Mouse (Mus musculus): ENCODE results near the gene Iyd. TPM values are rescaled to one million over a fixed set of nuclear protein-coding genes. Genes with fewer than 3 reads are reported as not detected.
"Not testable (repeated sequence)": the region's sequence is repeated elsewhere in the genome, so short reads cannot be mapped to it uniquely, and the experiment has no call there.

The Iyd gene
- 1 to 10 TPM; 8.2 to 9.9 TPM for total RNA-seq (2021)
- long read RNA-seq, experiment 1, partial matches to known transcripts = 1 of 6 reads
- long read RNA-seq, experiment 1, other reads (novel, unspliced or antisense) = 3 of 6 reads
- long read RNA-seq, experiment 2, partial matches to known transcripts = 0 of 3 reads
- long read RNA-seq, experiment 2, other reads (novel, unspliced or antisense) = 0 of 3 reads

DNA sequence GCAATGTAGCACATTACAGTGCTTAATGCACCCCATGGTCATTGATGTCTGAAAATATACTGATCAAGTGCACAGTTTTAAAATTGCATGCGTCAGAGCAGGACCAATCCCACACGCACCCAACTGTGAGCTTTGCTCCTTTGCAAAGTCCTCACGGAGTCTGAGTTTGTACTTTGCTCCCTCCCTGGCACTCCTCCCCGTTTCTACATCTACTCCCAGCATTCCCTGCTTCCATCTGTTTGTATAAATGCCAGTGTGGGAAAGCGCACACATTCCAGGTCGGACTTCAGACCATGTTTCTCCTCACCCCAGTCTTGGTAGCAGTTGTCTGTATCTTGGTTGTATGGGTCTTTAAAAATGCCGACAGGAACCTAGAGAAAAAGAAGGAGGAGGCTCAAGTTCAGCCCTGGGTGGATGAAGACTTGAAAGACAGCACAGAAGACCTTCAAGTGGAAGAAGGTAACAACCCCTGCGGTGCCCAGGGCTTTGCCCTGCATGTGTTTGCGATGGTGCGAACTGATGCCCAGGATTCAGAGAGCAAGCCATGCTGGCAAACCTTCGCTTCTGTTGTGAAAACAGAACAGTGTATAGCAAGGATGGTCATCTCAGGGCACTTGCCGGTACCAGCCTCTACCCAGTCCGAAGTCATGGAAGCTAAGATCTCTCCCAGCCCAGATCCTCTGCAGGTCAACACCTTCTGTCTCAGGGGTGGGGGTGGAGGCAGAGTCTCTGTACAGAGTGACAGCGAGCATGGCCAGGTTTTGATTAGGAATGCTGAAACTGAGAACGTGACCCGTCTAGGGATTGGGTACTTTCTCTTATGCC is at the start of gene Iyd:
TSS of gene Iyd (plus strand) at position 238 of the 825 bp plus-strand sequence.
- no peak within 1 kb of the TSS for H3K4me3 ChIP-seq
- TF ChIP-seq CTCF (conservative IDR thresholded peaks at IDR 0.05) = no peak
- DNase-seq (ENCODE audit: low spot score in 2 of 2) = no peak
- H3K27ac ChIP-seq = no peak within 1 kb of the TSS

DNA sequence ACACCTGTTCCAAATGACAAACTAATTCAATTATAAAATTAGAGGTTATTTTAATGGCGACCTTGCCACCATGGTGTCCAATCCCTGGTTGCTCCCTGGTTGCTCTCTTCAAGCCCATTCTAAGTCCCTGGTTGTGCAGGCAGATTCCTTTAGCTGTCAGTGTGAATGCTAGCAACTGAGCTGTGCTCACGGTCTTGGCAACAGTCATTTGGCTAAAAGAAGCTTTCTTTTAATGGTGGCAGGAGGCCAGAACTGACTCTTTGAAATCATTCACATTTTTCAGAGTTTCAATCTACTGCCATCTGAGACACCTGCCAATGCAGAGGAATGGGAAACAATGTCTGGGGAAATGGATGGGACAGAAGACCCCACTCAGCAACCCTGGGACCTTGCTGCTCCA is 43.2 kb upstream of the Iyd start:
- TF ChIP-seq CTCF (conservative IDR thresholded peaks at IDR 0.05) = no peak
- no peak overlapping the region for H3K4me3 ChIP-seq
- peak in 1 of 2 experiments; percentile 39 for DNase-seq (ENCODE audit: low spot score in 2 of 2)
- H3K27ac ChIP-seq = no peak overlapping the region

DNA sequence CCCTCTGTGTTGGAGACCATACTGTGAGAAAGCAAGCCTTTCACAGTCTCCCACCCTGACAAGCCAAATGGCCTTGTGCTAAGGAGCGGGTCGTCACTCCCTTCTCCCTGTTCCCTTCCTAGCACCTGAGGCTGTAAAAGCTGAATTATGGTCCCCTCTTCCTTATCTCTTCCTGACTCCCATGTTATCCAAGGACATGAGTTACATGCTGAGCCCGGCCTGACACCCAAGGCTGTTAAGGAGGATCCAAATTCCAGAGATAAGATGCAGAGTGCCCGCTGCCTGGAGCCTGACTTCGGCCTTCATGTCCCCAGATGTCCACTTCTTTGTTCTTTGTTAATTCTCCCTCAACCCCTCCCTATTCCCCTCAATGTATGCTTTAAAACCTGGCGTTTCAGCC is 39.2 kb upstream of the Iyd start:
- DNase-seq (ENCODE audit: low spot score in 2 of 2); H3K4me3 ChIP-seq; H3K27ac ChIP-seq: not testable (repeated sequence)

DNA sequence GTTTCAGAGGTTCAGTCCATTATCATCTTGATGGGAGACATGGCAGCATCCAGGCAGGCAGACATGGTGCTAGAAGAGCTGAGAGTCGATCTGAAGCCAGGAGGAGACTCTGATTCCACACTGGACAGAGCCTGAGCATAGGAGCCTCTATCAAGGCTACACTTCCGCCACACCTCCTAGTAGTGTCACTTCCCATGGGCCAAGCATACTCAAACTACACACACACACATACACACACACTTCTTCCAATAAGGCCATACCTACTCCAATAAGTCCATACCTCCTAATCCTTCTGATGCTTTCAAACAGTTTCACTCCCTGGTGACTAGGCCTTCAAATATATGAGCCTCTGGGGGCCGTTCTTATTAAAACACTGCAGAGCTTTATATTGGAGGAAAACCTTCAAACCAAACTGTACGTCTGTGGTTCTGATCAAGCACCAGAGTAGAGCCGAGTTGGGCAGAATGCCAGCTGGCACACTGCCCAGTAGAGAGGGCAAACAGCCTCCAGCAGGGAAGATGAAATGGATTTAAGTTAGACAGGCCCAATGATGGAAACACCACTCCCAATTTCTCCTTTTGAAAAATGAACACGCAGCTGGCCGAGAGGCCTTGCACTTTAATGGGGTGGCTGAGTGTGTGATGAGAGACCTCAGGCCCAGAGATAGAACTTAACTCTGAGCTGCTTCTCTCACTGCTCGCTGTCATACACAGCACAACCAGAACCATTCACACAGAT is 32.4 kb upstream of the Iyd start:
- DNase-seq (ENCODE audit: low spot score in 2 of 2) = peak; percentile 40 to 60
- Histone ChIP-seq H3K4me3 (no peak overlapping the region), H3K27ac (no peak overlapping the region)
- TF ChIP-seq CTCF (conservative IDR thresholded peaks at IDR 0.05) = no peak

DNA sequence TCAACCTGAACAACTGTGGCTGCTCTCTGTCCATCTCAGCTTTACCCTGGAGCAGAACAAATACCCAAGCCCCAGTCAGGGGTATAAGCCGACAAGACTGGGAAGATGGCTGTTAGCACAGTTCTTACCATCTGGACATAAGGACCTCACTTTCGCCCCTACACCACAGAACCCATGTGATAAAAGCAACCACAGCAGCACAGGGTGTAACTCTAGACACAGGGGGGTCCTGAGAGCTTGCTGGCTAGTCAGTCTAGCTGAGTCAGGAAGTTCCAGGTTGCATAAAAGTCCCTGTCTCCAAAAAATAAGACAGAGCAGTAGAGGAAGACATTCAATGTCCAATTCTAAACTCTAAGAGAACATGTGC is 31.8 kb upstream of the Iyd start:
- Histone ChIP-seq H3K27ac (no peak overlapping the region), H3K4me3 (no peak overlapping the region)
- TF ChIP-seq CTCF (conservative IDR thresholded peaks at IDR 0.05) = no peak
- no peak for DNase-seq (ENCODE audit: low spot score in 2 of 2)

DNA sequence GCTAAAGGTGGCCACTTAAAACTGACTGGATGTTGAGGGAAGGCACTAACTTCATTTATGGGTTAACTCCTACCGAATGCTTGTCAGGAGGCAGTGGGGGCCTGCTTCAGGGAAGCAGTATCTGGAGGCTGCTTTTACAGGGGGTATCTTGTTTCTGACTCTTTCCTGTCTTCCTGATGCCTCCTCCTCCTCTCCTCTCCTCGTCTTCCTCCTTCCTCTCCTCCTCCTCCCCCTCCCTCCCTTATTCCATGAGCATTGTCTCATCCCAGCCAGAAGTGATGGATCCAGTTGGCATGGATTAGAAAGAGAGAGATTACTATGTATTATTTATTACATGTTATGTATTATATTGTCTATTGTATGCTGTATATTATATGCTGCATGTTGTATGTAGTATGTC is 31.3 kb upstream of the Iyd start:
- Histone ChIP-seq H3K4me3 (no peak overlapping the region), H3K27ac (no peak overlapping the region)
- DNase-seq (ENCODE audit: low spot score in 2 of 2) = no peak
- TF ChIP-seq CTCF (conservative IDR thresholded peaks at IDR 0.05) = no peak

DNA sequence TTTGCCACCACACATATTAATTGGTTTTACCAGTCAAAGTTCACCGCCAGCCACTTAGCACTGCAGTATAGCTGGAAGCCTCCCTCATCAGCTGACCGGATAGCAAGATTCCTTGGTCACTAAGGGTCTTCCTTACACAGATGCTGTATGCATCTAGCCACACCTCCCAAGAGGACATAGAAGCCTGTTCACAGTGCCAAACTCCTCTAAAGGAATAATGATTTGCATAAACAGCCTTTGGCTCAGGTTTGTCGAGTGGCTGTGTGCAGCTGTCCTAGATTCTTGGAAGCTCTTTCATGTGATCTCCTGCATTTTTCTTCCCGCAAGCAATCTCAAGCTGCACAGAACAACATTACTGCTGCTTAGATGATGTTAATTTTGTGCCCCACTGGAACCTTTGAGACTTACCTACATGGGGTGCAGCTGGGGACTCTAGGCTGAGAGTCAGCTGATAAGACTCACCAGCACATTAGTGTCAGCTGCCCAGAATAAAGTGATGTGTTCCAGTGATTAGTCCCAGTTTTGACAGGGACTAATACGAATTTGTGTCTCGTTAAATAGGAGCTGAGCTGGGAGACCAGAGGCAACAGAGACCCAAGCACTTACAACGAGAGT is 30.3 kb upstream of the Iyd start:
- no peak for DNase-seq (ENCODE audit: low spot score in 2 of 2)
- Histone ChIP-seq H3K27ac (no peak overlapping the region), H3K4me3 (no peak overlapping the region)
- TF ChIP-seq CTCF (conservative IDR thresholded peaks at IDR 0.05) = no peak

DNA sequence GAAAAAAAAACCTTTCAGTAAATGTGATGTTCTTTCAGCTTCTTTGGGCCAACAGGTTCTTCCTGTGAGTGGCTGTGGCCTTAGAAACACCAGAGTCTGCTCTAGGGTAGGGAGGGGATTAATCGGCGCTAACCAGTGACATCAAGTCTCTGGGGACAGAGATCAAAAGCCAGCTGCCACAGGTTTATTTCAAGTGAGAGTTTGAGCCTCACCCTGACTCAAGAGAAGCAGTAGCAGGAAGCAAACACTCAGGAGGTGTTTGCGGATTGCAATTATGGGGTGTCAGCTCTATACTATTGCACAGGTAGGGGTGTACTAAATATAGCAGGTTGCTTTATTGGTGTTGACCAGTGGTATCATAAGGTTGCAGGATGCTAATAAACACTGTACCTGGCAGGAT is 29.6 kb upstream of the Iyd start:
- no peak for TF ChIP-seq CTCF (conservative IDR thresholded peaks at IDR 0.05)
- DNase-seq (ENCODE audit: low spot score in 2 of 2) = no peak
- Histone ChIP-seq H3K27ac (no peak overlapping the region), H3K4me3 (no peak overlapping the region)

DNA sequence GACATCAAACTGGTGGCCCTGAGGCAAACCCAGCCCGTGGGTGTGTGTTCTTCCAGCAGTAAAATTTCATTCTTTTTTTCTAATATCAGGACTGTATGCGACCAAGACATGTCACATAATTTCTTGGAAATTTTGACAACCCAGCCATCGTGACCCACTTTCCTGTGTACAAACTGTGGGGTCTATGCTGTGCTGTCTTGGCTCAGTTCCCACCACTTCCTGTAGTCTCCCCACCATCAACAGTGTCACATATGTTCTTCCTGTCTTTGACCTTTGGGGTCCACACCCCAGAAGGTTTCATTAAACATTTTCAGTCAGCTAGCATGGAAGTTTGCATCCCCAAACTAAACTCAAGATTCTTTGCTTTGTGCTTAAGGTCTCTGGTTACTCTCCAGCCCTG is 28.6 kb upstream of the Iyd start:
- H3K4me3 ChIP-seq = no peak overlapping the region
- H3K27ac ChIP-seq = no peak overlapping the region
- DNase-seq (ENCODE audit: low spot score in 2 of 2) = no peak
- TF ChIP-seq CTCF (conservative IDR thresholded peaks at IDR 0.05) = no peak

DNA sequence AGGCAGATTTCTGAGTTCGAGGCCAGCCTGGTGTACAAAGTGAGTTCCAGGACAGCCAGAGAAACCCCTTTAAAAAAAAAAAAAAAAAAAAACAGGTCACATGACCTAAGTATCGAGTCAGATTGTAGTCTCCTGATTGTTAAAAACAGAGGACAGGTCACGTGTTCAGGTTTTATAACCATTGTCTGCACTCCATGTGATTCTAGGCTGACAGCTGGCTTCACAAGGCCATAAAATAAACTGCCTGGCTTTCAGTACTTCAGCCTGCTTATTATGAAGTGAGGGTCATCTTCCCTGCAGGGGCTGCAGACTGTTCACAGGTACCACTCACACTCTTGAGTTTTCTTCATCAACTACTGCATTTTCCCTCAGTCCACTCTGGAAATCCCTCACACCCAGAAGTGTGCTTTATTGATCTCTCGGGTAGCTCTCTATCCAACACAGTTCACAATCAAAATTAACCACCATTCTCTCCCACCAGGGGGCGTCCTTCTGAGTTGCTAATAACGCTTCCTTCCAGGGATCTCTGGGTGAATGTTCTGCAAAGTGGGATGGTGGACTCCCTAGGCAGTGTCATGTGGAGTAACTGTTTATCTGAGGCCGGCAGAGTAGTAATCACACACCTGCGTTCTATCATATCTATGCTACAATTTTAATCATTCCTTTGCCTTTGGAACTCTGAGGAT is 27.3 kb upstream of the Iyd start:
- peak; percentile 71 for TF ChIP-seq CTCF (conservative IDR thresholded peaks at IDR 0.05)
- H3K27ac ChIP-seq = no peak overlapping the region
- DNase-seq (ENCODE audit: low spot score in 2 of 2) = peak in 1 of 2 experiments; percentile 49
- H3K4me3 ChIP-seq = no peak overlapping the region

DNA sequence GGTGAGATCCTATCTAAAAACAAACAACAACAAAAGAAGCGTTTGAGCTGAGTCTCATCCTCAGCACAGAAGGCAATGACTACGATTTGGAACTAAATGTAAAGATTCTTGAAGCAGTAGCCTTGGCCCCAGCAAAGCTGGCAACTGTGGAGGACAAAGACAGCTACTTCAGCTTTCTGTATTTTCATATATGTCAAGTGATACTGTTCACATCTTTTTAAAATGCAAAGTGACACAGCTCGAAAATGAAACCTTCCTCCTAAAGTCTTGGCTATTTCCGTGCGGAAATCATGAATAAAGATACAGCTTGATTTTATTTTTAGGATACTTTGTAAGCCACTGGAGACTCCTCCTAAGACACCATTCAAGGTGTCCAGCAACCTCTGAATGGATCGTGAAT is 26.1 kb upstream of the Iyd start:
- no peak for DNase-seq (ENCODE audit: low spot score in 2 of 2)
- Histone ChIP-seq H3K4me3 (no peak overlapping the region), H3K27ac (0 out of 2 replicates have a peak overlapping the region, but pooled peaks have one; percentile 51)
- TF ChIP-seq CTCF (conservative IDR thresholded peaks at IDR 0.05) = no peak

DNA sequence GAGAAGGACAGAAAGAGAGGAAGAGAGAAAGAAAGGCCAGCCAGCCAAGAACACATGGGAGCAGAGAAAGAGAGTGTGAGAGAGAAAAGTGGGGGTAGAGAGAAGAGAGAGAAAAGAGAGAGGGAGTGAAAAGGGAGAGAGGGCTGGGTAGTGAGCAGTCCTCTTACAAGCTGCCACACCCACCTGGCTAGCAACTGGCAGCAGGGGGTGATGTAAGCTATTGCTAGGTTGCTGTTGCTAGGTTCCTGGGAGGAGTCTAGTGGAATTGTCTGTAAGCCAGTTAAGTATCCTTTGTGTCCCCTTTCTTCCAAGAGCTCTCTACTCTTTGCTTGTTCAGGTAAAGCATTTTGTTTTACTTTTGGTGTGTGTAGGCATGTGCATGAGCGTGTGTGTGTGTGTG is 25.4 kb upstream of the Iyd start:
- H3K27ac ChIP-seq = peak overlapping the region; percentile 51; the same call in 1 of the 2 replicates
- DNase-seq (ENCODE audit: low spot score in 2 of 2) = peak; percentile 65 to 70
- no peak overlapping the region for H3K4me3 ChIP-seq
- TF ChIP-seq CTCF (conservative IDR thresholded peaks at IDR 0.05) = no peak

All from layer of hippocampus, adult 2 months (tissue).